Mouse (Mus musculus): ENCODE data around the gene Lbx2.

DNA sequence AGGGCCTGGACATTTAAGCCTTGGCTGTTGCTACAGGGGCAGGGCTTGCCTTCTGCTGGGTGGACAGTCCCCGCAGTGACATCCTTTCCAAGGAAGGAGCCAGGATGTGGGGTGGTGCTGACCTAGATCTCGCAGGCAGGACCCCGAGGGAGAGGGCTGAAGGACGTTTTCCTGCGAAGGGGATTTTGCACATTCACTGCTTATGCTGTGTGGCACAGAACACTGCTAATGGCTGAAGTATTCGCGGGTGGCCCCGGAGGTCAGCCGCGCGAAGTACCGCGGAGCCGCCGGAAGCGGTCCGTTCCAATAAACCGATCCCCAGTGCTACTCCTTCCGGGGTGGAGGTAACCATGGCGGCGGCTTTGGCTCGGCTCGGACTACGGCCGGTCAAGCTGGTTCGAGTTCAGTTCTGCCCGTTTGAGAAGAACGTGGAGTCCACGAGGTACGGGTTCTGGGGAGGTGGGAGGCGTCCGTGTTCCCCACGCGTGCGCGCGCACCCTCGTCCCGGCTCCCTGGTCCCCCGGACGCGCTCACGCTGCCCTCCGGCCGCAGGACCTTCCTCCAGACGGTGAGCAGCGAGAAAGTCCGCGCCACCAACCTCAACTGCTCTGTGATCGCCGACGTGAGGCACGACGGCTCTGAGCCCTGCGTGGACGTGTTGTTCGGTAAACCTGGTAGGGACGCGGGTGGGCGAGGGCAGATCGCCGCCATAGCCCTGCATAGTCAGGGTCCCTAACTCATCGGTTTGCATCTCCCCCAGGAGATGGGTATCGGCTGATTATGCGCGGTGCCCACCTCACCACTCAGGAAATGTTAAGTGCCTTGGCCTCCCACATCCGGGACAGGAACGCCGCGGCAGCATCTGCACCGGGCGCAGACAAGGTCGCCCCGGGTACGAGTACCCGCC is 22.8 kb downstream of the Lbx2 start, which contains the start of gene Mrpl53:
- TF ChIP-seq CTCF (IDR thresholded peaks at IDR 0.05; ENCODE audit: borderline replicate concordance, insufficient read depth, low read depth, low read length) (no peak; the same call in 1 of the 2 replicates), POLR2A (IDR thresholded peaks at IDR 0.05; ENCODE audit: borderline replicate concordance, insufficient read depth, low read length) (peak; percentile 94)
